Mouse (Mus musculus) splenic B cell, adult 2 months (primary cell): ENCODE results near the gene Mgarp.
A peak's percentile ranks its signal among the peaks of the same experiment; 100 is the strongest.
"Not testable (repeated sequence)": the region's sequence is repeated elsewhere in the genome, so short reads cannot be mapped to it uniquely, and the experiment has no call there.

Source experiments
- DNase-seq: peaks from one replicate; pipeline ENCODE4 v3.0.0-alpha.2; 2011; ENCODE audit warnings: low read depth, low spot score
- H3K27me3 ChIP-seq: 2 replicates; pipeline ENCODE4 v1.6.1; 2012; ENCODE audit warnings: mild to moderate bottlenecking, low read length, moderate library complexity, mixed read lengths; ENCODE audit not compliant: control insufficient read depth, poor library complexity, insufficient read depth, severe bottlenecking
- H3K36me3 ChIP-seq: 2 replicates; pipeline ENCODE4 v1.6.1; 2012; ENCODE audit warnings: mild to moderate bottlenecking, low read length, moderate library complexity, mixed read lengths; ENCODE audit not compliant: control insufficient read depth, poor library complexity, insufficient read depth, severe bottlenecking

Gene Mgarp

GRCm38 (mm10) chr3:51365517-51365882 is 31.0 kb downstream of the Mgarp start:
- DNase-seq = no peak
- Histone ChIP-seq H3K36me3 (no peaks in the 10 kb centered on the region), H3K27me3 (no peaks in the 10 kb centered on the region; the same call in 1 of the 2 replicates)

DNA sequence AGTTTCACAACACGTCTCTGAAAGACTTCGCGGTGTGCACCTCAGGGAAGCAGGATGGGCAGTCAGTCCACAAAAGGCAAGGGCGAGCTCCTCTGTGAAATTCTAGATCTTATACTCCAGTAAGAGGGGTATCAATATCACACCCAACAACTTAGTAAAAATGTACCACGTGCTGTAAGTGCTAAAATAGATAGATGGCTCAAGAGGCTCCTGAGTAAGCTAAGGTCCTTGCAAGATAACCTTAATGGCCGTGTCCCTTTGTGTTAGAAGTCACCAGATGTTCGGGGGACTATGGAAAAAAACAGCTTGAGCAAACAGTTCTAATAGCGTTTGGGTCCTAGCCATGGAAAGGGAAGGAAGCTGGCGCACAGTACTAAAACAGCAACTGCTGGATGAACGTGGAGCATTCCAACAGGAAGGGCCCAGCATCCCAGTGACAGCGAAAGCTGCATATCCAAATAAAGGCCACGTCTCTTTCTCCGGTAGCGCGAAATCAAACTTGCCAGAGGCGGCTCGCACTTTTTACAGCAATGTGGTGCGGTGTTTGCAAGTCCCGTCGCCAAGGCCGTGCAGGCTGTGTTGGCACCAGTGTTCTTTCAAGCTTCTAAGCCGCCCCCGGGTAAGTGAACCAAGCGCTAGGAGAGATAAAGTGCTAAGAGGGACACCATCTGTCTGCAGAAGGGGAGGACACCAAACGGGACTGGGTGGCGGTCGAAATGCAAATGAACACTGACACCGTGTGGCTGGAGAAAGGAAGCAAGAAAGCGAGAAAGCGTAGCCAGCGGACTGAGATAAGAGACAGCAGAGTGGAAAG is 31.6 kb downstream of the Mgarp start:
- Histone ChIP-seq H3K27me3 (no peaks in the 10 kb centered on the region; the same call in 1 of the 2 replicates), H3K36me3 (no peaks in the 10 kb centered on the region)
- DNase-seq = peak; percentile 90

GRCm38 (mm10) chr3:51361066-51361465 is 35.5 kb downstream of the Mgarp start:
- no peaks in the 10 kb centered on the region for H3K27me3 ChIP-seq
- DNase-seq = no peak
- no peaks in the 10 kb centered on the region for H3K36me3 ChIP-seq

GRCm38 (mm10) chr3:51359558-51360307 is 36.8 kb downstream of the Mgarp start:
- no peaks in the 10 kb centered on the region for H3K27me3 ChIP-seq
- H3K36me3 ChIP-seq = no peaks in the 10 kb centered on the region
- DNase-seq = no peak

DNA sequence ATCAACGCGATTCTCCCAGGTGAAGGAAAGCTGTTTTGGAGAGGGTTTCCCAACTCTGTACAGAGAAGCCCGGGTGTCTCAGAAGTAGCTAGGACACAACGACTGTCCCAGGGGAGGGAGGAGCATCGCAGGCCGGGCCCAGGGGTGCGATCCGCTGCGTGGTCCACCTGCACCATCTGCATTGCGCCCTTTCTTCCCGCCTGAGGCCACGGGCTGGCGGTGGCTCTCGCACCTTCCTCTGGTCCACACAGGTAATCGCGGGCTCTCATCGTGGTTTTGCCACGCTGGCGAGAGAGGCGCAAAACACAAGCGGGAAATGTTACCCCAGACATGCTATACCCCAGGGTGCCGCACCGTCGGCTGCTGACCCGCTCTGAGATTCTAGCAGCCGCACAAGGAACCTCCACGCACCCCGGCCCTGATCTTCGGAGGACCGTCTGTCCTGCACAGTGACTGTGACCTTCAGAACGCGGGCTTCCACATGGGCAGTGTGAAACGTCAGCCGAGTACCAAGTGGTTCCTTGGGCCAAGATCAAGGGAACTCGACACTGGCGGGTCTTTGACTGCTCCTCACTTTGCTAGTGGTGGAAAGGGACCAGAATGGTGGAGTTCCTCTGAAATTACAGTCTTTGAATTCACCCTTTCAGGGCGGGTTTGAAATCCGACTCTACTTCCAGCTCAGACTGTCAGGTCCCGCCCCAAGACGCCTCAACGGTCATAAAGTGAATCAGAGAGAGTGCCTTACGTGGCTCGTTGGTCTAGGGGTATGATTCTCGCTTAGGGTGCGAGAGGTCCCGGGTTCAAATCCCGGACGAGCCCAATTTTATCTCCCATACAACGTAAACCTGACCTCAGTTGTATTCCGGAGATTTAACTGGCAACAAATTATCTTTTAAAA is 37.6 kb downstream of the Mgarp start:
- peak; percentile 89 for DNase-seq
- Histone ChIP-seq H3K36me3 (no peaks in the 10 kb centered on the region), H3K27me3 (no peaks in the 10 kb centered on the region)

DNA sequence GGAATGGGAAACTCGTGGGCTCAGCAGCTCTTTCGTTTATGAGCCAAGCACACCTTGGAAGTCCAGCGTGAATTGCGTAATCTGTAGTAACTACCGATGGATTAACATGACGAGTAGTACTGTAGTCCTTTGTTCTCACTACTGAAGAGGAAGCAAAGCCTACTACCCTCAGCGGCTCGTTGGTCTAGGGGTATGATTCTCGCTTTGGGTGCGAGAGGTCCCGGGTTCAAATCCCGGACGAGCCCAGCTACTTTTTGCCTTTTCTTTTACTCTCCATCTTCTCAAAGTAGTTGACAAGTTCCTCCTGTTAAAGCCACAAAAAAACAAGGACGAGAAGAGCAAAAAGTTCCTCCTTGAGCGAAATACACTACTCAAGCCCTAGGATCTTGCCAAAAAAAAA is 38.4 kb downstream of the Mgarp start:
- Histone ChIP-seq H3K27me3 (no peaks in the 10 kb centered on the region), H3K36me3 (no peaks in the 10 kb centered on the region)
- DNase-seq = peak; percentile 87

- Histone ChIP-seq H3K36me3 (no peaks in the 10 kb centered on the region), H3K27me3 (no peaks in the 10 kb centered on the region)
- DNase-seq = no peak
These were observed 38.9 kb downstream of the Mgarp start for GRCm38 (mm10) chr3:51357624-51358023.

DNA sequence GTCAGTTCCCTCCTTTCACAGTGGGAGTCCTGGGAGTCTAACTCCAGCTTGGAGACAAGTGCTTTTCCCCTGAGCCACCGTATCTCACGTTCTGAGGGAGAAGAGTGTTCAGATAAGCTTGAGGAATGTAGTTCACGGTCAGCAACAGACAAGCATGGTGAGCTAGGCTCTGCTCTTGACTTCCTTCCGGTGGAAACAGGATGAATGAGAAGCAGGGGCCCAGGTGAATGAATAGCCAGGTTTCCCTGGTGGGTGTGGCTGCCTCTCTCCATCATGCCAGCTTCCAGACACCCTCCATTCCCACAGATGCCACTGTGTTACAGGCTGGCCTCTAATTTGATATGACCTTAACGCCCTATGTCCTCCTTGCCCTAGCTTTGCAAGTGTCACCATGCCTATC is 39.5 kb downstream of the Mgarp start:
- no peaks in the 10 kb centered on the region for H3K36me3 ChIP-seq
- no peak for DNase-seq
- no peaks in the 10 kb centered on the region for H3K27me3 ChIP-seq

GRCm38 (mm10) chr3:51354956-51355355 is 41.6 kb downstream of the Mgarp start:
- not testable (repeated sequence) for H3K36me3 ChIP-seq, H3K27me3 ChIP-seq, DNase-seq

DNA sequence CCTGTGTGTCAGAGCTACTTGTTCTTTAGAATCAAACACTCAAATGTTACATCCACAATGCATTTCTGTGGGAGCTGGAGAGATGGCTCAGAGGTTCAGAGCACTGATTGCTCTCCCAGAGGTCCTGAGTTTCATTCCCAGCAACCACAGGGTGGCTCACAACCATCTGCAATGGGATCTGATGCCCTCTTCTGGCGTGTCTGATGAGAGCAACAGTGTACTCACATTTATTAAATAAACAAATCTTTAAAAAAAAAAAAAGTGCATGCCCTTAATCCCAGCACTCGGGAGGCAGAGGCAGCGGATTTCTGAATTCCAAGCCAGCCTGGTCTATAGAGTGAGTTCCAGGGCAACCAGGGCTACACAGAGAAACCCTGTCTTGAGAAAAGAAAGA is 42.5 kb downstream of the Mgarp start:
- no peak for DNase-seq
- Histone ChIP-seq H3K36me3 (no peaks in the 10 kb centered on the region), H3K27me3 (no peaks in the 10 kb centered on the region)

GRCm38 (mm10) chr3:51353325-51354033 is 43.1 kb downstream of the Mgarp start:
- peak; percentile 81 for DNase-seq

DNA sequence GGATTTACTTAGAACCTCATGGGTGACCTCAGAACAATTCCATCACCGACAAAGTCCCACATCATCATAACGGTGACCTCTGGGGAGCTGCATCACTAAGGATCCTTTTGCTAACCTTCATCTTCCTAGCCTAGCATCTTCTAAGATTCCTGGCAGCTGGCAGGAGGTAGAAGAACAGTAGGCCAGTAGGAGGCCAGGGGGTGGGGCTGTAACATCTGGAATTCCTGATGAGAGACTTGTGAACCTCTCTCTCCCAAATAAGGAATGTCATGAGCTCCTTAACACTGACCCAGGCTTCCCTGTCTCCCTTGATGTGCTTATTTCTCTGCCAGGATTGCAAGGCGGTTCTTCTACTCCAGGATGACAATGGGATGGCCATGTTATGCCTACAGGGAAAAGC is 45.7 kb downstream of the Mgarp start:
- no peaks in the 10 kb centered on the region for H3K27me3 ChIP-seq
- DNase-seq = no peak
- no peaks in the 10 kb centered on the region for H3K36me3 ChIP-seq

More at GRCm38 (mm10) chr3:51353325-51354033, 43.1 kb downstream of the Mgarp start:
- H3K36me3 ChIP-seq = no peaks in the 10 kb centered on the region
- H3K27me3 ChIP-seq = no peaks in the 10 kb centered on the region

GRCm38 (mm10) chr3:51348646-51349238 is 47.8 kb downstream of the Mgarp start:
- no peaks in the 10 kb centered on the region for H3K36me3 ChIP-seq
- no peaks in the 10 kb centered on the region for H3K27me3 ChIP-seq
- no peak for DNase-seq

DNA sequence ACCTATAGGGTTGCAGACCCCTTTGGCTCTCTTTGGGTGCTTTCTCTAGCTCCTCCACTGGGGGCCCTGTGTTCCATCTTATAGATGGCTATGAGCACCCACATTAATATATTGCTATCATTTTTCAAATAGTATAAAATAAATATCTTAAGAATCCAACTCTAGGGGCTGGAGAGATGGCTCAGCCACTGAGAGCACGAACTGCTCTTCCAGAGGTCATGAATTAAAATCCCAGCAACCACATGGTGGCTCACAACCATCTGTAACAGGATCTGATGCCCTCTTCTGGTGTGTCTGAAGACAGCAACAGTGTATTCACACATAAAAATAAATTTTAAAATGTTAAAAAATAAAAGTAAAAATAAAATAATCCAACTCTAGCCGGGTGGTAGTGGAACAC is 51.5 kb downstream of the Mgarp start:
- not testable (repeated sequence) for H3K27me3 ChIP-seq, DNase-seq, H3K36me3 ChIP-seq
